Mouse (Mus musculus) neural tube, embryonic 13.5 days (tissue): Measurements from ENCODE around the gene Tecta. TPM values are rescaled to one million over a fixed set of nuclear protein-coding genes. Genes with fewer than 3 reads are reported as not detected.
A peak's percentile ranks its signal among the peaks of the same experiment; 100 is the strongest.

Experiments used
- ATAC-seq: fragments of 200-750 bp; cut with Nextera tagmentation; 2 replicates; pipeline ENCODE4 v1.8.0; 2017; ENCODE audit warnings: low read depth, mild to moderate bottlenecking, moderate TSS enrichment, moderate library complexity
- H3K27ac ChIP-seq: fragments of 300-500 bp; sonication (generic); replicated peaks from 2 replicates; pipeline ENCODE4 v1.5.1; 2015; ENCODE audit warnings: moderate library complexity, mild to moderate bottlenecking, inconsistent platforms
- H3K27me3 ChIP-seq: fragments of 300-500 bp; sonication (generic); 2 replicates; pipeline ENCODE4 v1.6.1; 2015; ENCODE audit warnings: mild to moderate bottlenecking, inconsistent platforms
- H3K36me3 ChIP-seq: fragments of 300-500 bp; sonication (generic); 2 replicates; pipeline ENCODE4 v1.6.1; 2015; ENCODE audit warnings: mild to moderate bottlenecking, inconsistent platforms
- H3K4me1 ChIP-seq: fragments of 300-500 bp; sonication (generic); replicated peaks from 2 replicates; pipeline ENCODE4 v1.6.1; 2015; ENCODE audit warnings: inconsistent platforms
- H3K4me2 ChIP-seq: fragments of 300-500 bp; sonication (generic); 2 replicates; pipeline ENCODE4 v1.6.1; 2015; ENCODE audit warnings: inconsistent platforms, mild to moderate bottlenecking, moderate library complexity
- H3K4me3 ChIP-seq: fragments of 300-500 bp; sonication (generic); 2 replicates; pipeline ENCODE4 v1.5.1; 2015; ENCODE audit warnings: mild to moderate bottlenecking, inconsistent platforms
- H3K9ac ChIP-seq: fragments of 300-500 bp; sonication (generic); 2 replicates; pipeline ENCODE4 v1.6.1; 2015; ENCODE audit warnings: moderate library complexity, mild to moderate bottlenecking, inconsistent platforms
- H3K9me3 ChIP-seq: fragments of 300-500 bp; sonication (generic); 2 replicates; pipeline ENCODE4 v1.6.1; 2016; ENCODE audit warnings: inconsistent platforms
- WGBS: fragments of 180-500 bp; shearing (Covaris S2); methylation state at CpG from one replicate; pipeline ENCODE4 v1.1.7; 2015; 5-methylcytosine and 5-hydroxymethylcytosine counted together
- polyA plus RNA-seq: library from polyadenylated mRNA; unstranded; fragments of >200 nt; fragmentation: Nextera tagmentation; extraction: Ambion mirVana; gene quantifications from 2 replicates; pipeline ENCODE4 v1.2.1, GENCODE M21; 2015

Gene Tecta
- 0.37 and 0.74 TPM in 2 replicates for polyA plus RNA-seq

- H3K4me2 ChIP-seq = no peak within 1 kb of the TSS
- no peak within 1 kb of the TSS for H3K9ac ChIP-seq
- no peaks in the 10 kb centered on the region for H3K9me3 ChIP-seq
- 67% methylated on average over 6 of the region's 6 CpGs for WGBS
- H3K27me3 ChIP-seq = peaks cover 9% of the 10 kb centered on the region; the same call in 1 of the 2 replicates
- no peaks in the 10 kb centered on the region for H3K36me3 ChIP-seq
- H3K4me3 ChIP-seq = no peak within 1 kb of the TSS
- no peak for ATAC-seq
- H3K27ac ChIP-seq = no peak within 1 kb of the TSS
- peaks cover 19% of the 10 kb centered on the region for H3K4me1 ChIP-seq
Observed at GRCm38 (mm10) chr9:42399829-42400228, at the start of gene Tecta. TSS of gene Tecta (minus strand) at chr9:42399929.

- no peak overlapping the region for H3K9ac ChIP-seq
- H3K4me3 ChIP-seq = no peak overlapping the region
- no peaks in the 10 kb centered on the region for H3K9me3 ChIP-seq
- no peaks in the 10 kb centered on the region for H3K27me3 ChIP-seq
- WGBS = 93% methylated on average over 6 of the region's 6 CpGs
- ATAC-seq = no peak
- no peak overlapping the region for H3K27ac ChIP-seq
- peaks cover 24% of the 10 kb centered on the region for H3K4me1 ChIP-seq
- peaks cover 59% of the 10 kb centered on the region for H3K36me3 ChIP-seq
- no peak overlapping the region for H3K4me2 ChIP-seq
Observed at GRCm38 (mm10) chr9:42449043-42449442, 49.3 kb upstream of the Tecta start.

DNA sequence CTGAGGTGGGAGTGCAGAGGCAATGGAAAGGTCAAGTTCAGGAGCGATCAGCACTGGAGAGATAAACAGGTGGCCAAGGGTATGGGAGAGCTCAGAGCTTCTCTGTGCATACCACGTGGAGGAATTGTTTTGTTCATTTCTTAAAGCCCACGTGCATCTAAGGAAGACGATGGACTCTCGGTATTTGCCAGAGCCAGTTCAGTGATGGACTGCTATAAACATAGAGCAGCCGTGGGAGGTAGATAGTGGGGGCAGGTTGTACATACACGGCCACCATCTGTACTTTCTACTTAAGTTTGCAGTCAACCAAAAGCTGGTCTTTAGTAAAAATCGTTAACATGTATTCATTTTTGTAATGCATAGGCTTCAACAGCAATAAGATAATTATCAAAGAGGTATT is 42.4 kb upstream of the Tecta start:
- no peak overlapping the region for H3K4me3 ChIP-seq
- 93% methylated on average over 8 of the region's 8 CpGs for WGBS
- no peak for ATAC-seq

GRCm38 (mm10) chr9:42441234-42441633 is 41.5 kb upstream of the Tecta start:
- WGBS = 94% methylated on average over 2 of the region's 2 CpGs
- H3K27ac ChIP-seq = no peak overlapping the region
- no peak overlapping the region for H3K4me2 ChIP-seq
- H3K4me1 ChIP-seq = 0 out of 2 replicates have a peak, but pooled peaks cover 4% of the 10 kb centered on the region
- no peaks in the 10 kb centered on the region for H3K27me3 ChIP-seq
- H3K36me3 ChIP-seq = peaks cover 80% of the 10 kb centered on the region
- no peak for ATAC-seq
- no peaks in the 10 kb centered on the region for H3K9me3 ChIP-seq
- no peak overlapping the region for H3K4me3 ChIP-seq
- H3K9ac ChIP-seq = no peak overlapping the region

More for the DNA sequence above, 42.4 kb upstream of the Tecta start:
- no peak overlapping the region for H3K9ac ChIP-seq
- H3K4me1 ChIP-seq = peaks cover 8% of the 10 kb centered on the region; the same call in 1 of the 2 replicates
- no peaks in the 10 kb centered on the region for H3K27me3 ChIP-seq
- H3K36me3 ChIP-seq = peaks cover 72% of the 10 kb centered on the region
- no peak overlapping the region for H3K27ac ChIP-seq
- no peak overlapping the region for H3K4me2 ChIP-seq
- no peaks in the 10 kb centered on the region for H3K9me3 ChIP-seq

- no peak overlapping the region for H3K27ac ChIP-seq
- ATAC-seq = no peak
- H3K4me3 ChIP-seq = no peak overlapping the region
- 0 out of 2 replicates have a peak, but pooled peaks cover 4% of the 10 kb centered on the region for H3K4me1 ChIP-seq
- H3K9ac ChIP-seq = no peak overlapping the region
- WGBS = 34% methylated on average over 4 of the region's 4 CpGs
- H3K9me3 ChIP-seq = no peaks in the 10 kb centered on the region
- peaks cover 78% of the 10 kb centered on the region for H3K36me3 ChIP-seq
- no peak overlapping the region for H3K4me2 ChIP-seq
- no peaks in the 10 kb centered on the region for H3K27me3 ChIP-seq
Observed at GRCm38 (mm10) chr9:42439446-42439845, 39.7 kb upstream of the Tecta start.

GRCm38 (mm10) chr9:42432155-42432554 is 32.4 kb upstream of the Tecta start:
- Histone ChIP-seq H3K27ac (no peak overlapping the region), H3K4me2 (no peak overlapping the region), H3K4me3 (no peak overlapping the region), H3K4me1 (peaks cover 6% of the 10 kb centered on the region; the same call in 1 of the 2 replicates), H3K27me3 (no peaks in the 10 kb centered on the region), H3K36me3 (peaks cover 78% of the 10 kb centered on the region), H3K9ac (no peak overlapping the region), H3K9me3 (no peaks in the 10 kb centered on the region)
- WGBS = 96% methylated on average over 2 of the region's 2 CpGs
- no peak for ATAC-seq

DNA sequence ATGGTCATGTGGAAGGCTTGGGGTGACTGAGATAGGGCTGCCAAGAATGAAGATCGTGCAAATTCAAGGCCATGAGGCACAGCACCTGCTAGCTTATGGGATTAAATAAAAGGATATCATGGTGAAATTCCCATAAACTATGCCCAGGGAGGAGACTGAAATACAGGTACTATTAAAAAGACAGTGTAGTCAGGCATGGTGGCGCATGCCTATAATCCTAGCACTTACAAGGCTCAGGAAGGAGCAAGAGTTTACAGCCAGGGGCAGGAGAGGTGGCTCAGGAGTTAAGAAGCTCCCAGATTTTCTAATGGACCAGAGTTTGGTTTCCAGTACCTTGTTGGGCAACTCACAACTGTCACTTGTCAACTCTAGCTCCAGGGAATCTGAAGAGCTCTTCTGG is 31.9 kb upstream of the Tecta start:
- H3K27me3 ChIP-seq = no peaks in the 10 kb centered on the region
- no peak overlapping the region for H3K4me3 ChIP-seq
- H3K36me3 ChIP-seq = peaks cover 76% of the 10 kb centered on the region
- no peak overlapping the region for H3K27ac ChIP-seq
- peaks cover 11% of the 10 kb centered on the region for H3K4me1 ChIP-seq
- H3K4me2 ChIP-seq = no peak overlapping the region
- no peak for ATAC-seq
- H3K9me3 ChIP-seq = no peaks in the 10 kb centered on the region
- H3K9ac ChIP-seq = no peak overlapping the region
- 96% methylated on average over 2 of the region's 2 CpGs for WGBS

DNA sequence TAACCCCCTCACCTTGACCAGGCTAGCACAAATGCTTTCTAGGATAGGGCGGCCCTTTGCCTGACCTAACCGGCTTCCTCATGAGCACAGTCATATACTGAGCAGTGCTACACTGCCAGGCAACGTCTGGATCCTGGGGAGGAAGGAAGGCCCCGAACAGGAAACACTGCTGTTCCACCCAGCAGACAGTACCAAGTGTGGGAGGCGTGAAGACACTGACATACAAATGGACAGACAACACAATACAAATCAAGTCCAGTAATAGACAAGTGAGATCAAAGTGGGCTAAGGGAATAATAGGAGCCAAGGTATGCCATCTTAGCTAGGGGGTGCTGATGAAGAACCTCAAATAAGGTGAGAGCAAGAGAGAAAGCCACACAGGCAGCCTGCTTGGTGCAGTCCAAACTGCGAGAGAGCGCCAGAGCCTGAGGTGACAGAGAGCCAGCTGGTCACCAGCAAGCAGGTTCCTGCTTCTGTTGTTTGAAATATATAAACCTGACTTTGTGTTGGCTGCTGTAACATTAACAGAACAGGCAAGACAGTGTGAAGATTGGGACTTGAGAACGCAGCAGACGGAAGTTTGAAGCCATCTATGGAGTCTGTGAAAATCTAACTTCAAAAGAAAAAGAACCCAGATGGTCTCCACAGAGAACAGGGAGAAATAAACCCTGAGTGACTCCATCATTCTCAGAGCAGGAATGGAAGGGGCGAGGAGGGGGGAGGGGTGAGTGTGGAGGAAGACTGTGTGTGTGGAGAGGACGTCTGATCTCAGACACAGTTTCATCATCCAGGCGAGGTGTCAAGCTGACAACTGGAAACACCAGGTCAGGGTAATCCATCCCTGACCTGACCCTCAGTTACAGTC is 28.6 kb upstream of the Tecta start:
- Histone ChIP-seq H3K4me1 (peaks cover 14% of the 10 kb centered on the region), H3K9me3 (no peaks in the 10 kb centered on the region), H3K9ac (no peak overlapping the region), H3K27me3 (no peaks in the 10 kb centered on the region), H3K27ac (no peak overlapping the region; the same call in 1 of the 2 replicates), H3K4me3 (no peak overlapping the region), H3K36me3 (peaks cover 60% of the 10 kb centered on the region), H3K4me2 (no peak overlapping the region)
- no peak for ATAC-seq
- 77% methylated on average over 12 of the region's 12 CpGs for WGBS

DNA sequence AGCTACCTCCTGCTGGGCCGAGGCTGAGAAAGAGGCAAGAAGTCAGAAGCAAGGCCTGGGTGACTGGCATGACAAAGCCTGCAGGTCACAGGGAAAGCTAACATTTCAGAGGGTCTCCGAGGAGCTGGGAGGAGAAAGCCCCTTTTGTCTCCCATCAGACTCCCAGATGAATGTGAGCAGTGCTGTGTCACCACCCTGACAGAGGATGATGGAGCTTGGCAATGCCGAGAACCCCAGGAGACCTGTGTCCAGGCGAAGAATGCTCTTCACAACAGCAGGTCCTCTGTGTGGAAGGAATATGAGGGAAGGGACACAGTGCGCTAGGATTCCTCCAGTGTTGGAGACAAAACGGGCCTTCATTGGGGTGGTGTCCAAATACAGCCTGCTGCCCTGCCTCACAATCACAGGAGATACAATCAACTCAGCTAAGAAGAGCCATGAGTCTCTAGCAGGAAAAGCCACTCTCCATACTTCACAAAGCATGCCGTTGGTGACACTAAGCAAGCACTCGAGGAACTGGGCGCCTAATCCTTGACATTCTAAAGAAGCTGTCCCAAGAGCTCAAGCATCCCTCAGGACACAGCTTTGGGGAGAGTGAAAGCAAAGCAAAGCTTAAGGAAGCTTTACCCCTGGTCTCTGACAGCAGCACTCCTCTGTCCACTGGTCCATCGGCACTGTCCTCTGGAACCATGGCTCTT is 27.1 kb upstream of the Tecta start:
- H3K27ac ChIP-seq = peak overlapping the region; percentile 18; the same call in 1 of the 2 replicates
- ATAC-seq = no peak
- WGBS = 50% methylated on average over 10 of the region's 10 CpGs

GRCm38 (mm10) chr9:42423649-42424048 is 23.9 kb upstream of the Tecta start:
- Histone ChIP-seq H3K36me3 (peaks cover 48% of the 10 kb centered on the region), H3K4me1 (peaks cover 14% of the 10 kb centered on the region), H3K9me3 (no peaks in the 10 kb centered on the region), H3K27ac (no peak overlapping the region), H3K27me3 (no peaks in the 10 kb centered on the region), H3K9ac (no peak overlapping the region), H3K4me3 (no peak overlapping the region), H3K4me2 (no peak overlapping the region)
- WGBS = 88% methylated on average over 2 of the region's 2 CpGs
- ATAC-seq = no peak

More for the DNA sequence above, 27.1 kb upstream of the Tecta start:
- peaks cover 14% of the 10 kb centered on the region for H3K4me1 ChIP-seq
- H3K4me2 ChIP-seq = no peak overlapping the region
- H3K9ac ChIP-seq = no peak overlapping the region
- no peak overlapping the region for H3K4me3 ChIP-seq
- H3K36me3 ChIP-seq = peaks cover 65% of the 10 kb centered on the region
- no peaks in the 10 kb centered on the region for H3K27me3 ChIP-seq
- H3K9me3 ChIP-seq = no peaks in the 10 kb centered on the region

GRCm38 (mm10) chr9:42419687-42420086 is 20.0 kb upstream of the Tecta start:
- Histone ChIP-seq H3K9me3 (no peaks in the 10 kb centered on the region), H3K9ac (no peak overlapping the region), H3K4me2 (no peak overlapping the region), H3K4me1 (no peaks in the 10 kb centered on the region; the same call in 1 of the 2 replicates), H3K36me3 (peaks cover 49% of the 10 kb centered on the region), H3K4me3 (no peak overlapping the region), H3K27ac (no peak overlapping the region), H3K27me3 (no peaks in the 10 kb centered on the region)
- WGBS = 83% methylated on average over 2 of the region's 2 CpGs
- no peak for ATAC-seq

DNA sequence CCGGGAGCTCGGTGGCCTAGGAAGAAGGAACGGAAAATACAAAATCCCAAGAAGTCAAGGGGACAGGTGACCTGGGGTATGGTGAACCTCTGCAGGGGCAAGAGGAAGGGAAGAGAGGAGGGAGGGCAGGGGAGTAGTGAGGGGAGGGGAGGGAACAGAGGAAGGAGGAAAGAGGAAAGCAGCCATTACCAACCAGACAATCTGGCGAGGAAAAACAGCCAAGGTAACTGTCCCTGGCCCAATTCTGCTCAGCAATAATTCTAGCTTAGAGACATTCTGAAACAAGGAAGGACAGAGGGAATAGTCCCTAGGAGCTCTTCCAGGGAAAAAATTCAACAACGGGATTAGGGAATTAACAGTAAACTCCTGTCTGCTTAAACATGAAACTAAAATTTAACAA is 19.1 kb upstream of the Tecta start:
- H3K36me3 ChIP-seq = peaks cover 49% of the 10 kb centered on the region
- no peak overlapping the region for H3K27ac ChIP-seq
- H3K9ac ChIP-seq = no peak overlapping the region
- H3K4me3 ChIP-seq = no peak overlapping the region
- no peaks in the 10 kb centered on the region for H3K9me3 ChIP-seq
- 92% methylated on average over 5 of the region's 5 CpGs for WGBS
- no peaks in the 10 kb centered on the region for H3K27me3 ChIP-seq
- H3K4me2 ChIP-seq = no peak overlapping the region
- peaks cover 8% of the 10 kb centered on the region for H3K4me1 ChIP-seq
- no peak for ATAC-seq
